Mouse (Mus musculus) heart, adult 11 months (tissue): ENCODE data around the gene Shkbp1.
A peak's percentile ranks its signal among the peaks of the same experiment; 100 is the strongest.

Source experiments
- DNase-seq: peaks from one replicate; pipeline ENCODE4 v3.0.0; 2022

The Shkbp1 gene

GRCm38 (mm10) chr7:27355745-27356240, at the start of gene Shkbp1:
TSS of gene Shkbp1 (minus strand) at chr7:27356019.
- DNase-seq, result peak; percentile 100

- no peak for DNase-seq
Observed at GRCm38 (mm10) chr7:27404203-27404942, 48.6 kb upstream of the Shkbp1 start.

GRCm38 (mm10) chr7:27402675-27403074, 46.9 kb upstream of the Shkbp1 start:
- no peak for DNase-seq

- no peak for DNase-seq
Observed at GRCm38 (mm10) chr7:27400545-27400944, 44.7 kb upstream of the Shkbp1 start.

GRCm38 (mm10) chr7:27397048-27397949, 41.5 kb upstream of the Shkbp1 start:
- DNase-seq, result no peak

GRCm38 (mm10) chr7:27396184-27397047, 40.6 kb upstream of the Shkbp1 start:
- DNase-seq, result no peak

- no peak for DNase-seq
Observed at GRCm38 (mm10) chr7:27395521-27396183, 39.8 kb upstream of the Shkbp1 start.

- no peak for DNase-seq
Observed at GRCm38 (mm10) chr7:27391416-27391815, 35.6 kb upstream of the Shkbp1 start.

- DNase-seq, result no peak
Observed at GRCm38 (mm10) chr7:27389213-27389612, 33.4 kb upstream of the Shkbp1 start.

GRCm38 (mm10) chr7:27384731-27385130, 28.9 kb upstream of the Shkbp1 start:
- peak; percentile 92 for DNase-seq

GRCm38 (mm10) chr7:27384134-27384533, 28.3 kb upstream of the Shkbp1 start:
- no peak for DNase-seq

- DNase-seq, result no peak
Observed at GRCm38 (mm10) chr7:27383233-27383632, 27.4 kb upstream of the Shkbp1 start.

- DNase-seq, result no peak
Observed at GRCm38 (mm10) chr7:27381560-27381959, 25.7 kb upstream of the Shkbp1 start.

GRCm38 (mm10) chr7:27381009-27381408, 25.2 kb upstream of the Shkbp1 start:
- no peak for DNase-seq

- no peak for DNase-seq
Observed at GRCm38 (mm10) chr7:27379836-27380235, 24.0 kb upstream of the Shkbp1 start.

GRCm38 (mm10) chr7:27378431-27378830, 22.6 kb upstream of the Shkbp1 start:
- no peak for DNase-seq

- DNase-seq, result no peak
Observed at GRCm38 (mm10) chr7:27375274-27375673, 19.5 kb upstream of the Shkbp1 start.

GRCm38 (mm10) chr7:27371715-27372462, 16.1 kb upstream of the Shkbp1 start:
- DNase-seq, result peak; percentile 88

GRCm38 (mm10) chr7:27369111-27369510, 13.3 kb upstream of the Shkbp1 start:
- peak; percentile 88 for DNase-seq

- no peak for DNase-seq
Observed at GRCm38 (mm10) chr7:27367976-27368375, 12.2 kb upstream of the Shkbp1 start.

GRCm38 (mm10) chr7:27366082-27366844, 10.4 kb upstream of the Shkbp1 start:
- peak; percentile 87 for DNase-seq
